Mouse (Mus musculus): ENCODE data around the gene Agbl4.

The Agbl4 gene

DNA sequence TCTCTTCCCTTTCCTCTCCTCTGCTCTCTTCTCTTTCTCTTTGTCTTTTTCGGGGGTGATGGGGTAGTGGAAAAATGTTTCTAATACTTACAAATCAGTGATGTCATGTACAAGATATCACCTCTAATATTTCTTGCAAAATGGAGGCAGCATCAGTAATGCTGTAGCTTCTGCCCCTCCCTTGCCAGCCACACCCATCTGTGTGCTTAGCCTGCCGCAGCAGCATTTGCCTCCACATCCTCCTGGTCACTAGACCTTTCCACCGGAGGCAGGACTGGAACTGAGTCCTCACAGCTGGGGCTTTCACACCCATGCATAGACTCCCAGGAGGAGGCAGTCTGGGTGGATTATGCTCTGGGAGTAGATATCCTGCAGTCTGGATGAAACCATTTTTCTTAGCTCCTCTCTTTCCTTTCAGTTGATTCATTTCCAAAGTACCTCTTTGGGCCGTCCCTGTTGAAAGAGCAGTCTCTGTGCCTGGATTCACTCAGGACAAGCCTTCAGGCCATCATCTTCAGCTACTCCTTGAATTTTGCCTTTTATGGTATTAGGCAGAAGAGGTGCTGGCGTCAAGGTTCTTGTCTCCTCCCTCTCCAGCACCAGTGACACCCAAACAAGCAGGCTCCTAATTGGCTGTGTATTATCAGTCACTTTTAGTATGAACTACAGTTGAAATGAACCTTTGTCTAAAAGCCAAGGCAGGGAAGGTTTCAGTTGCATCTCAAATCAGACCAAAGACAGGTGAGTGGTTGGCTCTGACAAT is 1105.7 kb downstream of the Agbl4 start:
- DNase-seq: no peak

GRCm38 (mm10) chr4:111504952-111505351 is 1107.5 kb downstream of the Agbl4 start:
- no peak for DNase-seq

DNA sequence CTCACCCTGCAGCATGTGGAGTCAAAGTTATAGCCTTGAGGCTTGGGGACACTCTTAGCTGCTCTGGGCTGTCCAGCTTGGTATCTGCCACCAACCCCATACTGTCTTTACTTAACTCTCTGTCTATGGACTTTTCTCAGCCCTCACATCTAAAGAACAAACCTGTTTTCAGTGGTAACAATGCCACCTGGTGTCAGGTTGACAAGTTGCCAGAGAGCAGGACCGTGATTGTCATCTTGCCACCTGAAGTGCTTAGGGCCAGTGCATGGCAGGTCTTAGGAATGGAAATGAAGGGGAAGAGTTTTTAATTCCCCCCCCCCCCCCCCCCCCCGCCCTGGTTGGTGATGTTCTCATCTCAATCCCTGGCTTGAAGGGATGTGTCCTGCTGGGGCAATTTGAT is 1112.7 kb downstream of the Agbl4 start:
- DNase-seq: no peak

GRCm38 (mm10) chr4:111513921-111514320 is 1116.5 kb downstream of the Agbl4 start:
- DNase-seq: no peak

DNA sequence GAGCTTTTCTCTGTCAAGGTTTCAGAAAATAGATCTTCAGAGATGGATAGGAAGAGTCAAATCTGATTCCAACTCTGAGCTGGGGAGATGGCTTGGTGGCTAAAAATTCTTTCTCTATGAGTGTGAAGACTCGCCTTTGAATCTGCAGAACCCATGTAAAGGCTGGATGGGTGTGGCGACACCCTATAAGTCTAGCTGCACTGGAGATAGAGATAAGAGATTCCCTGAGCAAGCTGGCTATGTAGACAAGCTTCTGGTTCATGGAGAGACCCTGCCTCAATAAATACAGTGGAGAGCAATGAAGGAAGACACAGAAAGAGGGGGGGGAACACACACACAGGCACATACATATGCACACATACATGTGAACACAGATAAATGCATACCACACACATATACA is 1118.7 kb downstream of the Agbl4 start:
- DNase-seq: no peak

DNA sequence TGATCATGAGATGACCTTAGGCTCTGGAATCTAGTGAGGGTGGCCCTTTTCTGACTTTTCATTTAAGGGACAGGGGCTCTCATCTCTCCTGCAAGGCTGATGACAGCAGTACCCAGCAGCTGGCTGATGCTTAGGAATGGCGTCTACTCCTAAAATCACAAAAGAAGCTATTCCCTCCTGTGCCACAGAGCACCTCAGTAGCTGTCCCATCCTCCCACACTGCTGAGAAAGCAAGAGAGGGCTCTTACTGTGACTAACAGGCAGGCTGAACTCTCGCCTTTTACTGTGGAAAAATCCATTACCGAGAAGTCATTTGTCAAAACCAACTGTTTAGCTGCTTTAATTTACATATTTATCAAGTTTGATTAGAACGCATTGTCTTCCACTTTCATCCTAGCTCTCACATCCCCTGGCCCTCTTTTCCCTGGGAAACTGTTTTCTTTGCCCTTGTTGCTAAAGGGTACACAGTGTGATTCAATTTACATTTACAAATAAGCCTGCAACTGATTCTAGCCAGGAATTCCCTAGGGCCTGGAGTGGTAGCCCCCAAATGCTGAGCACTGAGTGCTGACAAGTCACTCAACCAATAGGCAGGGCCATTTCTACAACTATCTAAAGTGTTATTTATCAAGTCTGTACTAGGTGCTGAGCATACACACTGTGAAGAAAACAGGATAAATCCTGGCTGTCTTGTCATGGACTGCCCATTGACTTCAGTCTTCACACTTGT is 1119.8 kb downstream of the Agbl4 start:
- DNase-seq: no peak

DNA sequence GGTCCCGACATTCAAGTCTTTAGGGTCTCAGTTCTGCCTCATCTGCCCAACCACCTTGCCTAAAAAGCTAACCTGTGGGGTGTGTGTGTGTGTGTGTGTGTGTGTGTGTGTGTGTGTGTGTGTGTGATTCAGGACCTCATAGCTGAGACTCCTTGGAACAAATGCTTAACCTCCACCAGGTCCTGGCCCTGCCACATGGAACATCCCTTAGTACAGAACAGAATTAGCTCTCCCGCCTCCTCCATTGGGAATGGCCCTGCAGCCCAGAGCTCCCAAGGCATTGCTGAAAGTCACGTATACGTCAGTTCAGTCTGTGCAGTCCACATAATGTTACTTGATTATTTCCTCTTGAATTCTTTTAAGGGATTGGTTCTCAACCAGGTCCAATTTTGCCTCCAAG is 1120.7 kb downstream of the Agbl4 start:
- DNase-seq: no peak

- no peak for DNase-seq
Measured at GRCm38 (mm10) chr4:111519267-111519666, 1121.8 kb downstream of the Agbl4 start.

- no peak for DNase-seq
Measured at GRCm38 (mm10) chr4:111520006-111520405, 1122.5 kb downstream of the Agbl4 start.

GRCm38 (mm10) chr4:111522974-111523373 is 1125.5 kb downstream of the Agbl4 start:
- DNase-seq: no peak

DNA sequence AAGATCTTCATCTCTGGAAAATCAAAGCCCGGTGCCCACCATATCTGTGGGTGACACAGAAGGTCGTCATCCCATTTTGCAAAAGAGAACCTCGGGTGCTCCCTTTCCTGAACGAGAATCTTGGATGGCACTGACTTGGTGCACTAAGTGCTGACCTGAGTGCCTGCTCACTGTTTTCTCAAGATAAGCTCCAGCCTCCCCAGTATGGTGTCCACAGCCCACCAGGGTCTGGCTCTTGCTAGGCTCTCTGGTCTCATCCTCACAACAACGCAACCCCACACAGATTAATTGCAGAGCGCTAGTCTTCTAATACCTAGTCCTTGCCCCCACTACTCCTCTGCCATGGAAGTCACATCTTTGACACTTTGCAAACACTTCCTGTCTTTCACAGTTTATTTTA is 1131.5 kb downstream of the Agbl4 start:
- no peak for DNase-seq

GRCm38 (mm10) chr4:111529996-111530395 is 1132.5 kb downstream of the Agbl4 start:
- no peak for DNase-seq

GRCm38 (mm10) chr4:111530537-111530936 is 1133.1 kb downstream of the Agbl4 start:
- DNase-seq: no peak

GRCm38 (mm10) chr4:111544684-111545083 is 1147.2 kb downstream of the Agbl4 start:
- no peak for DNase-seq

GRCm38 (mm10) chr4:111546009-111546408 is 1148.5 kb downstream of the Agbl4 start:
- no peak for DNase-seq

GRCm38 (mm10) chr4:111555426-111555825 is 1158.0 kb downstream of the Agbl4 start:
- no peak for DNase-seq

GRCm38 (mm10) chr4:111577087-111577773 is 1179.8 kb downstream of the Agbl4 start:
- DNase-seq: no peak

GRCm38 (mm10) chr4:111579115-111579862 is 1181.8 kb downstream of the Agbl4 start:
- DNase-seq: no peak

- no peak for DNase-seq
Measured at GRCm38 (mm10) chr4:111579863-111580224, 1182.4 kb downstream of the Agbl4 start.

GRCm38 (mm10) chr4:111580239-111580638 is 1182.8 kb downstream of the Agbl4 start:
- DNase-seq: no peak

DNA sequence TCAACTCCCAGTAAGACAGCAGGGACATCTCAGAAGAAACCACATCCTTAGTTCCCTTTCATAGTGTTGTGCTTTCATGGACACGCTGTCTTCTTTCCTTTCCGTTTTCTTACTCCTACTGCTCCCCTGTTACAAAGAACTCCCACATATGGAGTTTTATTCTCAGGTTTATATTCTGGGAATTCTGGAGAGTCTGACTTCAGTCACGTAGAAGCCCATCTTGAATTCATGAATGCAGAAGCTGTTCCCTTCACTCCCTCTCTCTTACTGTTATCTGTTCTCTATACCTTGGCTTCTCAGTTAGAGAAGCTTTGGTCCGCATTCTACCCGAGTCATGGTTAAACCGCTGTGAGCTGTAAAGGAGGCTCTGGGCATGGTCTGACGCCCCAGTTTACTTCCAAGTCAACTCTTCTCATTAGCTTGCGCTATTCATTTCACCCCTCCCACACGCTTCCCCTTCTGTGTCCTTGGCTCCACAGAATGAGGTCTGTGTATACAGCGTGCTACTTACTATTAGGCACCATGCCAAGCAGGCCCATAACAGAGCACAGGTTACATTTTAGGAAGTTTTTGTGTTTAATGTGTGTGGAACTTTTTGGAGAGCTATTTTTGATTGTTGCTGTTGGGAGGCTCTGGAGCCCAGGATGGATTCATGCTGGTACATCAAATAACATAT is 1186.2 kb downstream of the Agbl4 start:
- DNase-seq: no peak

- DNase-seq: no peak
Measured at GRCm38 (mm10) chr4:111584286-111584685, 1186.8 kb downstream of the Agbl4 start.

All from thymus, postnatal 36 days (tissue).